Mouse (Mus musculus) midbrain, embryonic 14.5 days (tissue): Measurements from ENCODE around the gene Vps13c. TPM values are rescaled to one million over a fixed set of nuclear protein-coding genes. Genes with fewer than 3 reads are reported as not detected.

Experiments used
- ATAC-seq: fragments of 200-750 bp; cut with Nextera tagmentation; 2 replicates; pipeline ENCODE4 v1.8.0; 2017; ENCODE audit warnings: moderate number of reproducible peaks, moderate library complexity; ENCODE audit not compliant: low FRiP score, low TSS enrichment
- DNase-seq: peaks from one replicate; pipeline ENCODE4 v3.0.0-alpha.2; 2015
- H3K27ac ChIP-seq: fragments of 300-500 bp; sonication (generic); replicated peaks from 2 replicates; pipeline ENCODE4 v1.5.1; 2014; ENCODE audit warnings: mild to moderate bottlenecking, low read depth, low read length, moderate library complexity
- H3K27me3 ChIP-seq: fragments of 300-500 bp; sonication (generic); 2 replicates; pipeline ENCODE4 v1.6.1; 2014; ENCODE audit warnings: low read length, control low read depth, mixed read lengths; ENCODE audit not compliant: control insufficient read depth, insufficient read depth
- H3K36me3 ChIP-seq: fragments of 300-500 bp; sonication (generic); 2 replicates; pipeline ENCODE4 v1.6.1; 2014; ENCODE audit warnings: low read length, control low read depth; ENCODE audit not compliant: control insufficient read depth, insufficient read depth
- H3K4me1 ChIP-seq: fragments of 300-500 bp; sonication (generic); 2 replicates; pipeline ENCODE4 v1.6.1; 2014; ENCODE audit warnings: mild to moderate bottlenecking, antibody characterized with exemption, low read length, control low read depth; ENCODE audit not compliant: control insufficient read depth, insufficient read depth
- H3K4me2 ChIP-seq: fragments of 300-500 bp; sonication (generic); 2 replicates; pipeline ENCODE4 v1.6.1; 2014; ENCODE audit warnings: mild to moderate bottlenecking, low read length, moderate library complexity
- H3K4me3 ChIP-seq: fragments of 300-500 bp; sonication (generic); replicated peaks from 2 replicates; pipeline ENCODE4 v1.5.1; 2014; ENCODE audit warnings: low read depth, low read length
- H3K9ac ChIP-seq: fragments of 300-500 bp; sonication (generic); replicated peaks from 2 replicates; pipeline ENCODE4 v1.6.1; 2014; ENCODE audit warnings: mild to moderate bottlenecking, low read length, moderate library complexity
- H3K9me3 ChIP-seq: fragments of 300-500 bp; sonication (generic); 2 replicates; pipeline ENCODE4 v1.6.1; 2016; ENCODE audit warnings: low read length, control low read depth, mixed read lengths; ENCODE audit not compliant: control insufficient read depth
- WGBS: fragments of 180-500 bp; shearing (Covaris S2); extraction: QIAGEN DNeasy Blood & Tissue Kit; methylation state at CpG from one replicate; pipeline ENCODE4 v1.1.7; 2014; 5-methylcytosine and 5-hydroxymethylcytosine counted together
- polyA plus RNA-seq: library from polyadenylated mRNA; unstranded; fragments of >200 nt; fragmentation: Nextera tagmentation; extraction: Ambion mirVana; gene quantifications from 2 replicates; pipeline ENCODE4 v1.2.1, GENCODE M21; 2014

Vps13c gene
- polyA plus RNA-seq, 1 experiment from 2014 or later: 17.1 TPM

GRCm38 (mm10) chr9:67905541-67905940, 65.3 kb downstream of the Vps13c start:
- H3K4me1 ChIP-seq: no peaks in the 10 kb centered on the region
- H3K36me3 ChIP-seq: peaks cover 54% of the 10 kb centered on the region
- DNase-seq: no peak
- H3K9me3 ChIP-seq: no peaks in the 10 kb centered on the region
- ATAC-seq: no peak
- no peak overlapping the region for H3K4me2 ChIP-seq
- WGBS: 56% methylated on average over 2 of the region's 2 CpGs
- H3K27ac ChIP-seq: no peak overlapping the region
- no peaks in the 10 kb centered on the region for H3K27me3 ChIP-seq
- no peak overlapping the region for H3K4me3 ChIP-seq
- H3K9ac ChIP-seq: no peak overlapping the region

DNA sequence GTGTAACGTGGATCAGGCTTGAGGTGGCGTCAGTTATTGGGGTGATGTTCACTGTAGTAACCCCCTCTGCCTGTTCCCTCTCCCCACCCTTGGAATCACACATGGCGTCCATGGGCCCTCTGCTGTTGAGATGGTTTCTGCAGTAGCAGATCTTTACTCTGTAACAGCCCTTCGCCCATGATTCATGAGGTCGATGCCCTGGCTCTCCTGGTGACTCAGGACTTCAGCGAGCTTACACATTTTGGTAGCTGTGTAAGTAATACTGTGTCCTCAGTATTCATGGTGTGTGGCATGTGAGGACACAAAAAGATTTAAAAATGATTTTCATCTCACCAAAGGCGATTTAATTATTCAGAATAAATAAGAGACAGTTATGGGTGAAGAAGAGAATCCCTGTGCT, 74.5 kb downstream of the Vps13c start:
- Histone ChIP-seq H3K9me3 (no peaks in the 10 kb centered on the region), H3K4me2 (no peak overlapping the region), H3K9ac (no peak overlapping the region), H3K4me1 (no peaks in the 10 kb centered on the region), H3K36me3 (peaks cover 74% of the 10 kb centered on the region), H3K27ac (no peak overlapping the region), H3K4me3 (no peak overlapping the region), H3K27me3 (no peaks in the 10 kb centered on the region)
- ATAC-seq (no peak), DNase-seq (no peak)
- 90% methylated on average over 7 of the region's 7 CpGs for WGBS

- no peaks in the 10 kb centered on the region for H3K9me3 ChIP-seq
- no peak overlapping the region for H3K4me2 ChIP-seq
- 57% methylated on average over 5 of the region's 5 CpGs for WGBS
- no peak for ATAC-seq
- H3K27me3 ChIP-seq: no peaks in the 10 kb centered on the region
- DNase-seq: peak; percentile 57
- no peak overlapping the region for H3K27ac ChIP-seq
- no peak overlapping the region for H3K4me3 ChIP-seq
- no peak overlapping the region for H3K9ac ChIP-seq
- peaks cover 44% of the 10 kb centered on the region for H3K36me3 ChIP-seq
- no peaks in the 10 kb centered on the region for H3K4me1 ChIP-seq
These were observed 82.2 kb downstream of the Vps13c start for GRCm38 (mm10) chr9:67922350-67922749.

DNA sequence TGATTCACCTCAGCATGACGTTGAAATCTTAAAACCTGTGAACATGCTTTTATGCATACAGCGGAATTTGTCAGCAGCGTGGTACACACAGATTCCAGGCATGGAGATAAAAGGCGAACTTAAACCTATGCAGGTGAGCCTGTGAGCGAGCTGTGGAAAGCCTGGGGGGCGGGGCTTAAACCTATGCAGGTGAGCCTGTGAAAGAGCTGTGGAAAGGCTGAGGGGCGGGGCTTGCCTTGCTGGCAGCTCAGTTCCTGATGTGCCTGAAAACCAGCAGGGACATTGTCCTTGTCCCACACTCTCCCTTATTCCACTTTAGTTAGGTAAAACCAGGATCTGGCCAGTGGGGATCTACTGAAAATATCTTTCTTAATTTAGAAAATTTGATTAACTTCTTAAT, 90.4 kb downstream of the Vps13c start:
- Histone ChIP-seq H3K27ac (no peak overlapping the region), H3K4me2 (no peak overlapping the region), H3K27me3 (no peaks in the 10 kb centered on the region), H3K9ac (no peak overlapping the region), H3K9me3 (no peaks in the 10 kb centered on the region), H3K36me3 (peaks cover 62% of the 10 kb centered on the region), H3K4me3 (no peak overlapping the region), H3K4me1 (no peaks in the 10 kb centered on the region)
- DNase-seq: no peak
- 76% methylated on average over 7 of the region's 7 CpGs for WGBS
- no peak for ATAC-seq

GRCm38 (mm10) chr9:67937286-67937685, 97.1 kb downstream of the Vps13c start:
- no peak overlapping the region for H3K4me3 ChIP-seq
- H3K9ac ChIP-seq: no peak overlapping the region
- 60% methylated on average over 2 of the region's 2 CpGs for WGBS
- DNase-seq (peak; percentile 47), ATAC-seq (no peak)
- peaks cover 54% of the 10 kb centered on the region for H3K36me3 ChIP-seq
- H3K27ac ChIP-seq: no peak overlapping the region
- no peaks in the 10 kb centered on the region for H3K9me3 ChIP-seq
- no peaks in the 10 kb centered on the region for H3K4me1 ChIP-seq
- H3K27me3 ChIP-seq: no peaks in the 10 kb centered on the region
- no peak overlapping the region for H3K4me2 ChIP-seq

GRCm38 (mm10) chr9:67955466-67956010, 115.3 kb downstream of the Vps13c start:
- ATAC-seq (no peak), DNase-seq (no peak)
- H3K9me3 ChIP-seq: no peaks in the 10 kb centered on the region
- no peak overlapping the region for H3K9ac ChIP-seq
- no peaks in the 10 kb centered on the region for H3K27me3 ChIP-seq
- no peak overlapping the region for H3K27ac ChIP-seq
- 79% methylated on average over 7 of the region's 7 CpGs for WGBS
- H3K4me2 ChIP-seq: no peak overlapping the region
- no peak overlapping the region for H3K4me3 ChIP-seq
- peaks cover 58% of the 10 kb centered on the region for H3K36me3 ChIP-seq
- H3K4me1 ChIP-seq: no peaks in the 10 kb centered on the region

GRCm38 (mm10) chr9:67961953-67962352, 121.8 kb downstream of the Vps13c start:
- DNase-seq (no peak), ATAC-seq (no peak)
- no peaks in the 10 kb centered on the region; the same call in 1 of the 2 replicates for H3K4me1 ChIP-seq
- no peak overlapping the region for H3K4me2 ChIP-seq
- H3K27me3 ChIP-seq: no peaks in the 10 kb centered on the region
- no peak overlapping the region for H3K4me3 ChIP-seq
- no peak overlapping the region for H3K27ac ChIP-seq
- WGBS: 94% methylated on average over 5 of the region's 5 CpGs
- no peak overlapping the region for H3K9ac ChIP-seq
- H3K9me3 ChIP-seq: no peaks in the 10 kb centered on the region
- H3K36me3 ChIP-seq: peaks cover 33% of the 10 kb centered on the region

GRCm38 (mm10) chr9:67965889-67966288, 125.7 kb downstream of the Vps13c start:
- WGBS: 25% methylated on average over 14 of the region's 14 CpGs
- Histone ChIP-seq H3K4me1 (no peaks in the 10 kb centered on the region; the same call in 1 of the 2 replicates), H3K9me3 (no peaks in the 10 kb centered on the region), H3K36me3 (peaks cover 35% of the 10 kb centered on the region), H3K4me3 (no peak overlapping the region), H3K27ac (no peak overlapping the region), H3K27me3 (no peaks in the 10 kb centered on the region), H3K4me2 (peak overlapping the region; percentile 12; the same call in 1 of the 2 replicates), H3K9ac (no peak overlapping the region)
- DNase-seq (peak; percentile 60), ATAC-seq (no peak)

- no peaks in the 10 kb centered on the region for H3K27me3 ChIP-seq
- DNase-seq (no peak), ATAC-seq (no peak)
- H3K4me1 ChIP-seq: no peaks in the 10 kb centered on the region; the same call in 1 of the 2 replicates
- H3K27ac ChIP-seq: no peak overlapping the region
- H3K4me2 ChIP-seq: no peak overlapping the region
- H3K36me3 ChIP-seq: peaks cover 37% of the 10 kb centered on the region
- WGBS: 89% methylated on average over 3 of the region's 3 CpGs
- no peak overlapping the region for H3K4me3 ChIP-seq
- H3K9me3 ChIP-seq: no peaks in the 10 kb centered on the region
- no peak overlapping the region for H3K9ac ChIP-seq
These were observed 126.8 kb downstream of the Vps13c start for GRCm38 (mm10) chr9:67967011-67967410.
